Mouse (Mus musculus): ENCODE data around the gene Wnt6. TPM values are rescaled to one million over a fixed set of nuclear protein-coding genes. Genes with fewer than 3 reads are reported as not detected.
"Not testable (repeated sequence)": the region's sequence is repeated elsewhere in the genome, so short reads cannot be mapped to it uniquely, and the experiment has no call there.

Wnt6 gene
- total RNA-seq, 1 experiment: 2.8 TPM

DNA sequence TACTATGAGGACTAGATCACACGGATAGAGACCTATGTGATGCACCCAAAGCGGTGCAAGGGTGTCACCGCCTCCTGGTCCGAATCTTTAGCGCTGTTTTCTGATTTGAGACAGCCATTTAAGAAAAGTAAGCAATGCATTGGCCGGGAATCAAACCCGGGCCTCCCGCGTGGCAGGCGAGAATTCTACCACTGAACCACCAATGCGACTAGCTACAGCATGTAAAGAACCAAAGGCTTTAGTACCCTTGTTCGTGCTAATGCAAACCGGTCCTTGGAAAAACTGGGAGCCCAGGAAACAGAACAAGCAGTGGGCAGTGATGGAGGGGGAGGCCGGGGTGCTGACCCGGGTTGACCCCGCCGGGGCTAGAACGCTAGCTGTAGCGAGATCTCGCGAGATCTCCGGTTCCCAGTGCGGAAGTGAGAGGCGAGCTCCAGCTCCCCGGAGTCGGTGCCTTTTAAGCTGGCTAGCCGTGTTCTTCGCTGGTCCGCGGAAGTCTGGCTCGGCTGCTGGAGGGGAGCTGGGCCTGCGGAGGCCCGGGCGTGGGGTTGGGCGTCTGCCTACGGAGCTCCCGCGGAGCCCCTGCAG is 45.0 kb downstream of the Wnt6 start:
- no peak for DNase-seq (ENCODE audit: low read depth, low spot score)
- Histone ChIP-seq H3K9ac (ENCODE audit: insufficient read depth, low read depth, low read length, poor library complexity, severe bottlenecking) (peak overlapping the region; percentile 84), H3K36me3 (ENCODE audit: control insufficient read depth, insufficient read depth, low read length, poor library complexity, severe bottlenecking) (no peaks in the 10 kb centered on the region), H3K9me3 (ENCODE audit: control insufficient read depth, insufficient read depth, low read depth, low read length) (no peaks in the 10 kb centered on the region), H3K27ac (ENCODE audit: insufficient read depth, low read depth, low read length, poor library complexity, severe bottlenecking) (no peak overlapping the region; the same call in 1 of the 2 replicates), H3K4me3 (ENCODE audit: insufficient read depth in 1 of 2, low read depth in 1 of 2, low read length in 2 of 2, poor library complexity in 1 of 2, severe bottlenecking in 1 of 2) (peak overlapping the region; percentile 72 to 87), H3K4me1 (ENCODE audit: control insufficient read depth in 2 of 2, insufficient read depth in 2 of 2, low read length in 2 of 2, poor library complexity in 1 of 2) (peaks cover 2 to 8% of the 10 kb centered on the region in 2 experiments; a peak in 3 of 4 replicates)
- peak; percentile 95 for TF ChIP-seq CHD2 (IDR thresholded peaks at IDR 0.05; ENCODE audit: low read depth, low read length)
- no peak for TF ChIP-seq ZNF384 (IDR thresholded peaks at IDR 0.05; ENCODE audit: low read depth, low read length)
- peak; percentile 60; the same call in 1 of the 2 replicates for TF ChIP-seq MAFK (IDR thresholded peaks at IDR 0.05; ENCODE audit: insufficient read depth, low read depth, low read length)
- TF ChIP-seq HCFC1 (IDR thresholded peaks at IDR 0.05; ENCODE audit: borderline replicate concordance, insufficient read depth, low read length): peak; percentile 68; the same call in 1 of the 2 replicates
- in situ Hi-C loops (cut with MboI; ENCODE audit: low sequenced_read_pairs in 2 of 2, unreplicated experiment in 2 of 2): no loop called here

DNA sequence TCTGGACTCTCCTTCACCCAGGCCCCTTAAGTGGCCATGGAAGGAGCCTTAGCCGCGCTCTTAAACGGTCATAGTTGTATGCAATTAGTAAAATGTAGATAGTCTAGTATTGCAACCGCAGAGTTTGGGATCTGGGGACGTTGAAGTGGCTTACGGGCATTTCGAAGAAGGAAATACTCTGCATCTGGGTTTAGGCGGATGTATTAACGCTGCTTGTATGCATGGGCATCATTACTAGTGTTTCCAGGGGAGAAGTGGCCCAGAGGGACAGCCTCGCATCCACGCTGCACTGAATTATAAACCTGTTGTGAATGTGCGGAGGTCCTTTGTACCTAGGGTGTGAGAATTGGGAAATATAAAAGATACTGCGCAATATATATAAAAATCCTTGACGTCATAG is 45.5 kb downstream of the Wnt6 start:
- DNase-seq (ENCODE audit: low read depth, low spot score): no peak
- Histone ChIP-seq H3K4me1 (ENCODE audit: control insufficient read depth in 2 of 2, insufficient read depth in 2 of 2, low read length in 2 of 2, poor library complexity in 1 of 2) (peaks cover 2 to 8% of the 10 kb centered on the region in 2 experiments; a peak in 3 of 4 replicates), H3K36me3 (ENCODE audit: control insufficient read depth, insufficient read depth, low read length, poor library complexity, severe bottlenecking) (no peaks in the 10 kb centered on the region), H3K9me3 (ENCODE audit: control insufficient read depth, insufficient read depth, low read depth, low read length) (no peaks in the 10 kb centered on the region), H3K9ac (ENCODE audit: insufficient read depth, low read depth, low read length, poor library complexity, severe bottlenecking) (peak overlapping the region; percentile 84), H3K4me3 (ENCODE audit: insufficient read depth in 1 of 2, low read depth in 1 of 2, low read length in 2 of 2, poor library complexity in 1 of 2, severe bottlenecking in 1 of 2) (peak overlapping the region; percentile 72 to 87), H3K27ac (ENCODE audit: insufficient read depth, low read depth, low read length, poor library complexity, severe bottlenecking) (no peak overlapping the region; the same call in 1 of the 2 replicates)
- in situ Hi-C loops (cut with MboI; ENCODE audit: low sequenced_read_pairs in 2 of 2, unreplicated experiment in 2 of 2): no loop called here
- TF ChIP-seq MAFK (IDR thresholded peaks at IDR 0.05; ENCODE audit: insufficient read depth, low read depth, low read length): no peak
- TF ChIP-seq ZNF384 (IDR thresholded peaks at IDR 0.05; ENCODE audit: low read depth, low read length): no peak

DNA sequence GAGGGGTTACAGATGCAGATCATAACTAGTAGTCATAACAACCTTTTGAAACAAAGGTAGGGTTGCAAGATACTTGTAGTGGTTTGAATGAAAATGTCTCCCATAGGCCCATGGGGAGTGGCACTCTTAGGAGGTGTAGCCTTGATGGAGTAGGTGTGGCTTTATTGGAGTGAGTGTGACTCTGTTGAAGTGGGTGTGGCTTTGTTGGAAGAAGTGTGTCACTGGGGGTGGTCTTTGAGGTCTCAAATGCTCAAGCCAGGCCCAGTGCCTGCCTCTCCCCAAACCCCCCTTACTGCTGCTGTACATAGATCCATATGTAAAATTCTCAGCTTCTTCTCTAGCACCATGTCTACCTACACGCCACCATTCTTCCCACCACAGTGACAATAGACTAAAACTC is 46.8 kb downstream of the Wnt6 start:
- no peaks in the 10 kb centered on the region for H3K36me3 ChIP-seq (ENCODE audit: control insufficient read depth, insufficient read depth, low read length, poor library complexity, severe bottlenecking)
- H3K4me3 ChIP-seq (ENCODE audit: insufficient read depth in 1 of 2, low read depth in 1 of 2, low read length in 2 of 2, poor library complexity in 1 of 2, severe bottlenecking in 1 of 2): no peak overlapping the region
- TF ChIP-seq ZC3H11A (IDR thresholded peaks at IDR 0.05; ENCODE audit: borderline replicate concordance, low read depth, low read length): no peak
- no peak for TF ChIP-seq ZNF384 (IDR thresholded peaks at IDR 0.05; ENCODE audit: low read depth, low read length)
- TF ChIP-seq CHD2 (IDR thresholded peaks at IDR 0.05; ENCODE audit: low read depth, low read length): no peak
- TF ChIP-seq HCFC1 (IDR thresholded peaks at IDR 0.05; ENCODE audit: borderline replicate concordance, insufficient read depth, low read length): no peak
- no peak for TF ChIP-seq MAFK (IDR thresholded peaks at IDR 0.05; ENCODE audit: insufficient read depth, low read depth, low read length)
- DNase-seq (ENCODE audit: low read depth, low spot score): no peak
- no peaks in the 10 kb centered on the region for H3K9me3 ChIP-seq (ENCODE audit: control insufficient read depth, insufficient read depth, low read depth, low read length)
- no peak overlapping the region for H3K27ac ChIP-seq (ENCODE audit: insufficient read depth, low read depth, low read length, poor library complexity, severe bottlenecking)
- no peak overlapping the region for H3K9ac ChIP-seq (ENCODE audit: insufficient read depth, low read depth, low read length, poor library complexity, severe bottlenecking)
- in situ Hi-C loops (cut with MboI; ENCODE audit: low sequenced_read_pairs in 2 of 2, unreplicated experiment in 2 of 2): no loop called here
- peaks cover 2 to 12% of the 10 kb centered on the region in 2 experiments; a peak in 3 of 4 replicates for H3K4me1 ChIP-seq (ENCODE audit: control insufficient read depth in 2 of 2, insufficient read depth in 2 of 2, low read length in 2 of 2, poor library complexity in 1 of 2)

DNA sequence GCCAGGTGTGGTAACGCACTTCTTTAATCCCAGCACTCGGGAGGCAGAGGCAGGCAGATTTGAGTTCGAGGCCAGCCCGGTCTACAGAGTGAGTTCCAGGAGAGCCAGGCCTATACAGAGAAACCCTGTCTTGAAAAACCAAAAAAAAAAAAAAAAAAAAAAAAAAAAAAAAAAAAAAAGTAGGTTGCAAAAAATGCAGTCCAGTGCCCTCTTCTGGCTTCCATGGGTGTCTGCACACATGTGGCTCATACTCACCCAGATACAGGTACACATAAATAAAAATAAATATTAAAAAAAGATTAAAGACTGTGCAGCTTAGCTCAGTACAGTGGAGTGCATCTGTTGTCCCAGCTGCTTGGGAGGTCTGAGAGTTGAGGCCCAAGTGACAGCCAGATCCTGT is 51.9 kb downstream of the Wnt6 start:
- H3K9ac ChIP-seq (ENCODE audit: insufficient read depth, low read depth, low read length, poor library complexity, severe bottlenecking); in situ Hi-C loops (cut with MboI; ENCODE audit: low sequenced_read_pairs in 2 of 2, unreplicated experiment in 2 of 2); H3K4me3 ChIP-seq (ENCODE audit: insufficient read depth in 1 of 2, low read depth in 1 of 2, low read length in 2 of 2, poor library complexity in 1 of 2, severe bottlenecking in 1 of 2); H3K9me3 ChIP-seq (ENCODE audit: control insufficient read depth, insufficient read depth, low read depth, low read length); DNase-seq (ENCODE audit: low read depth, low spot score); H3K36me3 ChIP-seq (ENCODE audit: control insufficient read depth, insufficient read depth, low read length, poor library complexity, severe bottlenecking): not testable (repeated sequence)
- peaks cover 15 to 20% of the 10 kb centered on the region in 2 experiments for H3K4me1 ChIP-seq (ENCODE audit: control insufficient read depth in 2 of 2, insufficient read depth in 2 of 2, low read length in 2 of 2, poor library complexity in 1 of 2)
- TF ChIP-seq ZNF384 (IDR thresholded peaks at IDR 0.05; ENCODE audit: low read depth, low read length): peak; percentile 97
- H3K27ac ChIP-seq (ENCODE audit: insufficient read depth, low read depth, low read length, poor library complexity, severe bottlenecking): peak overlapping the region; percentile 14; the same call in 1 of the 2 replicates

Data from ES-E14 (cell line).